Mouse (Mus musculus): ENCODE results near the gene Ephb3.
"Not testable (repeated sequence)": the region's sequence is repeated elsewhere in the genome, so short reads cannot be mapped to it uniquely, and the experiment has no call there.

The Ephb3 gene

DNA sequence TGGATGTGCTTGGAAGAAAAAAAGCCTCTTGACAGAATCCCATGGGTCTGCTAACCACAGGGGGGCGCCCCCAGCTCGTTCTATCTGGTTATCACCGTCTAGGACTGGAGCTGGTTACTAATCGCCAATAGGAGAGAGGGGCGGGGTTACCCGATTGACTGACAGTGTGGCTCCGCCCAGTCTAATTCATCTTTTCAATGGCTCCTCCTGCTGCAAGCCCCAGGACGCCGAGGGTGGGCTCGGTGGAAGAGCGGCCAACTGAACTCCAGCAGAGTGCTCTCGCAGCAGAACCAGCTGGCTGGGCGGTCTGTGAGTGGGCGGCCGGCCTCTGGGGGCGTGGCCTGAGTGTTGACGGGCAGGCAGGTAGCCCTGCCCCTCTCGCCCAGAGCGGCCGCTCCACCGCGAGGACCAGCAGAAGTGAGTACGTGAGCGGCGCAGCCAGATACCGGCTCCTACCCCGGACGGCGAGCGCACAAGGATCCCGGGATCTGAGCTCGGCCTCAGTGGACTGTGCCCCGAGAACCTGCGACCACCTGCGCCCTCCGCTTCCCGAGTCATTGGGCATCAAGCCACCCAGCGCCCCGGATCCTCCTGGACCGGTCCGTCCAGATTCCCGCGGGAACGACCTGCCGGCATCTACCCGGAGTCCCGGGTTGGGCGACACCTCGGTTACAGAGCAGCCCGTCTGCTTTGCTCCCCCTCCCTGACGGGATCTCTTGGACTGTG lies at the start of gene Ephb3:
Gene Ephb3 (plus strand): TSS at position 389 of the 726 bp plus-strand sequence.
- DNase-seq (ENCODE audit: low read depth, low spot score), result peak; percentile 97

DNA sequence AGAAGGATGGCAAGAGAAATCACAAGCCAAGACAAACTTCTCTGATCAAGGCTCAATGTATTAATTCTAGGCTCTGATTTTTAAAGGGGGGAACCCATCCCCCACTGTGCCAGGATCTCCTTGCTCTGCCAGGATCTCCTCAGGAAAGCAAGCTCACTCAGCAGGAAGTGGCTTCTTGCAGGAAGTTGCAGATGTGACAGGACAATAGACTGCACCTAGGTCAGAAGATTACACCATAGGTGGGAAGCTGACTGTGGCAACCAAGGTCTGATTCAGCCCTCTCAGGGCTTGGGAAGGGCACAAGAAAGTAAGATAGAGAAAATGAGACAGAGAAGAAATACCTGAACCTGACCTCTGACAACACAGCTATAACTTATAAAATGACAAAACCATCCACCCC lies 48.3 kb upstream of the Ephb3 start:
- not testable (repeated sequence) for DNase-seq (ENCODE audit: low read depth, low spot score)

DNA sequence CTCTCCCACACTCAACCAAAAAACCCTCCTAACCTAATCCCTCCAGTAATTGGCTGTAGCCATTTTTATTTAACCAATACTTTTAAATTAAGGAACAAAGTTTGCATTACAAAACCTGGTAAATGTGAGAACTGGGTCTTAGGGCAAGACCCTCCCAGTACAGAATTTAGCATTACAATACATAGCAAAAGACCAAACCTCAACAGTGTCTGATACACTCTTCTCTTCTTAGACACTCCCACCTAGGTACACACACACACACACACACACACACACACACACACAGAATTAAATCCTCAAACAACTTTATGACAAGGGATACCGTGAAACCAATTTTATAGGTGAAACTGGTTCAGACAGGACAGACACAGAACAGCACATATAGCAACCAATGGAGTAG lies 45.3 kb upstream of the Ephb3 start:
- DNase-seq (ENCODE audit: low read depth, low spot score), result not testable (repeated sequence)

DNA sequence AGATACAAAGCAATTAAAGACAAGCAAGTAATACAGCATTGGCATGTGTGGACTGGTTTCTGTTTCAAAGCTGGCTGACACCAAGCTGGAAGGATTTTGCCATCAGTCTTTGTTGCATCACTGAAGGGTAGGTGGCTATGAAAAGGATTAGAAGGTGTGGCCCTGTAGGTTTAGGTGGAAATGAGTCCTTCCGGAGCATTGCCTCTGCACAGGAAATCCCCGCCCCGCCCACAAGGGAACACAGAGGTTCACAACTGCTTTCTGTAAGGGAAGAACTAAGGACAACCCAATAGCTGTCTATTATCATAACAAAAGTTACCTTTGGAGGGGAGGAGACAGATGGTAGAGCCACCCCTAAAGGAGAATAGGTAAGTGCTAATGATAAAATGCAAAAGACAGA lies 41.1 kb upstream of the Ephb3 start:
- not testable (repeated sequence) for DNase-seq (ENCODE audit: low read depth, low spot score)

- DNase-seq (ENCODE audit: low read depth, low spot score), result not testable (repeated sequence)
Observed at GRCm38 (mm10) chr16:21165343-21166220, 39.0 kb upstream of the Ephb3 start.

DNA sequence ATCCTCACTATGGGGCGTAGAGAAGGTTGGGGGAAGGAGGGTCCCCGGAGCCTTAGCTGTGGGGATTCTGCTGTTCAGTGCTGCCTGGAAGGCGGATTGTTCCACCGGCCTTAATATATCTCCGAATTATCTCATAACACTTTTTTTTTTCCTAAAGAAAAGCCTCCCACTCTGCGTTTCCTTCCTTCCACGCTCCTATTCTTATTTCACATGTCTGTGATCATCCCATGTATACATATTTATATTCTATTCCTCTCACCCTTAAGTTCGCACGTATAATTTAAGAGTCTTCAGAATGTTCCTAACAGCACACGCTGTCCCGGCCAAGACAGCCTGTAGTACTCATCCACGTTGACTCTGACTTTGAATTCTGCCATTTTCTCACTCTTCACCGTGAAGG lies 35.8 kb upstream of the Ephb3 start:
- DNase-seq (ENCODE audit: low read depth, low spot score), result no peak

DNA sequence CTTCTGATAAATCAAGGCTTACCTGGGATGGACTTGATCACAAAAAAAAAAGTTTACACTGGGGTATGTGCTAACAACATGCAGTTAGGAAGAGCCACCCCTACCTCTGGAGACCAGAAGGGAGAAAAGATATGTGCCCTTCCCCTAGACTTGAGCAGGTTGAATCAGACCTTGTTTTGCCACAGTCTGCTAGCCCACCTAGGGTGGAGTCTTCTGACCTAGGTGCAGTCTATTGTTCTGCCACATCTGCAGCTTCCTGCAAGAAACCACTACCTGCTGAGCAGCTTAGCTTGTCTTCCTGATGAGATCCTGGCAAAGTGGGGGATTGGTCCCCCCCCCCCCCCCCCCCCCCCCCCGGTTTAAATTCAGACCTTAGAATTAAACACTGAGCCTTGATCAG lies 29.3 kb upstream of the Ephb3 start:
- DNase-seq (ENCODE audit: low read depth, low spot score), result no peak

- no peak for DNase-seq (ENCODE audit: low read depth, low spot score)
Observed at GRCm38 (mm10) chr16:21182108-21182507, 22.4 kb upstream of the Ephb3 start.

GRCm38 (mm10) chr16:21184697-21185096 lies 19.9 kb upstream of the Ephb3 start:
- no peak for DNase-seq (ENCODE audit: low read depth, low spot score)

DNA sequence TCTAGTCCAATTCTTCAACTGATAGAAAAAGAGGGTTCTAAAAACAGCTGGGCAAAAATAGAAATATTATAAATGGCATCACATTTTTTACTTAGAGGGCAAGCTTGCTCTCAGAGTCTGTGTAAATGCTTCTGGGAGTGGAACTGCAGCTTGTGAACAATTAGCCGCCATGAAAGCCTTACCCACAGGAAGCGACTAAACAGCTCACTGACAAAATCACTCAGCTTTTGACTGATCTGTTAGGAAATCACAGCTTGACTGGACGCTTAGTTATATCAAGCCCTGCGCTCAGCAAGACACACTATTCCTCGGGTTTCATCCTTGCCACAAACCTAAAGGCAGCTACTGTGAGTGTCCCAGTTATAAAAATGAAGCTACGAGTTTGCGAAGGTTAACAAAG lies 17.0 kb upstream of the Ephb3 start:
- no peak for DNase-seq (ENCODE audit: low read depth, low spot score)

DNA sequence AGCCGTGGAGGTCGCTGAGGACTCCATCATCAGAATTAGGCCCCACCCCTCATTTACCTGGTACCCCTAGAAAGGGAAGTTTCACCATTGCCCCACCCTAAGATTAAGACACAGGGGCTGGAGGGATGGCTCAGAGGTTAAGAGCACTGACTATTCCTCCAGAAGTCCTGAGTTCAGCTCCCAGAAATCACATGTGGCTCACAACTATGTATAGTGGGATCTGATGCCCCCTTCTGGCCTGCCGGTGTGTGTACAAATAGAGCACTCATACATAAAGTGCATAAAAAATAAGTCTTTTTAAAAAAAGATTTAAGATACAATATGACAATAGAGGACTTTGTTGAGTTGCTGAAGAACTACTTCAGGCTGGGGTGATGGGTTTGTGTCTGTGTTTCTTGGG lies 16.2 kb upstream of the Ephb3 start:
- DNase-seq (ENCODE audit: low read depth, low spot score), result no peak

- no peak for DNase-seq (ENCODE audit: low read depth, low spot score)
Observed at GRCm38 (mm10) chr16:21191569-21191968, 13.0 kb upstream of the Ephb3 start.

GRCm38 (mm10) chr16:21192509-21193354 lies 11.8 kb upstream of the Ephb3 start:
- no peak for DNase-seq (ENCODE audit: low read depth, low spot score)

- DNase-seq (ENCODE audit: low read depth, low spot score), result no peak
Observed at GRCm38 (mm10) chr16:21194182-21194581, 10.4 kb upstream of the Ephb3 start.

DNA sequence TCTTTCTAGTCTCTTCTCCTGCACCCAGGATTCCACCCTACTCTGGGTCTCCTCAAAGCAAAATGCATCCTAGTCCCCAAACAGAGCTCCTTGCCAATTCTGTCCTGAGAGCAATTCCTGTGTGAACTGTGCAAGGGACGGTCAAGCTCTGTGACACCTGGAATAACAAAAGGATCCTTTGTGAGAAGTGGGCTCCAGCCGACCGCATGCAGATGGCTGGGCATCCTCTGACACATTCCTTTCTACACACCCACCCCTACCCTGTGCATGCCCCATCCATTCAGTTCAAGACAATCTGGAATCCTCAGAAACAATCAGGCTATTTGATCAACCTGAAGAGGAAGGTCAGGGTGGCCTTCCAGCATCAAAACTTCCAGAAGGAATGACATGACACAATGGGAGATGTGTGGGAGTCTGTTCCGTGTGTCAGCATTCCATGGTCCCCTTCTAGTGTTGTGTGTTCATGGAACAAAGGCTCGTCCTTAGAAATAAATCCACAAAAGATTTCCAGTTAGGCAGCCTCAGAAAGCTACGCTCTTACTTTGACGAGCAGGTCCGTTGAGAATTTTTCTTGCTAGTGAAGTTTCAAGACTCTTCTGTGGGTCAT lies 9.2 kb upstream of the Ephb3 start:
- DNase-seq (ENCODE audit: low read depth, low spot score), result no peak

- no peak for DNase-seq (ENCODE audit: low read depth, low spot score)
Observed at GRCm38 (mm10) chr16:21196576-21196975, 8.0 kb upstream of the Ephb3 start.

- no peak for DNase-seq (ENCODE audit: low read depth, low spot score)
Observed at GRCm38 (mm10) chr16:21197542-21197941, 7.0 kb upstream of the Ephb3 start.

DNA sequence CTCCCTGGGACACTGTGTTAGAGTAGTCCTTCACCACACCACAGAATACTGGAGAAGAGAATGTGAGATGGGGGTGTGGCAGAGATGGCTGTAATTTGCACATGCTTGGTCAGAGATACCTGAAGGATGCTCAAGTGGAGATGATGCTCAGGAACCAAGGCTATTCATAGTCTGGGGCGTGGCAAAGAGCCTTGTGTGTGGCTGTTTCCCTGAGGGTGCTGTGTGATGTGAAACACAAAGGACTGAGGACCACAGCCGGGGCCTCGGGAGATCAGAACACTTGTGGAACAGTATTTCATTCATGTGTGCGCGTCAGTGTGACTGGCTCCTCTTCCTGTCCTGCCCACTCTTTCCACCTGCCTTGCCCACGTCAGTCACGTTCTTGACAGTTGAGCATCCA lies 6.5 kb upstream of the Ephb3 start:
- DNase-seq (ENCODE audit: low read depth, low spot score), result no peak

- DNase-seq (ENCODE audit: low read depth, low spot score), result no peak
Observed at GRCm38 (mm10) chr16:21198529-21198928, 6.0 kb upstream of the Ephb3 start.

DNA sequence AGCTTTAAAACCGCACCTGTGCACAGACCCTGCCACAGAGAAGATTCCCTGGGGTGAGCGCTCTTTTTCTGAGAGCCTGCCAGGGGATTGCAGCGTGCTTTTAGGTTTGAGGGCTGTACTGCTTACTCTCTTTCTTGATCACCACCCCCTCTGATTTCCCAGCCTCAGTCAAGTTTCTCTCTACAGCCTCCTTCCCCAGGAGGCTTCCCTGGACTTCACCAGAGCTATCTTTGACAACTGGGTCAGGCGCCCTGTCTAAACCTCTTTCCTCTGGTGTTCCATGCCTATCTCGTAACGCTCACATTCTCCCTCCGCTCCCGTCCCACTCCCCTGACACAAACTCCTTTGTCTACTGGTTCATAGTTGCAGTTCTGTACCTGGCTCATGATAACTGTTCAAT lies 5.1 kb upstream of the Ephb3 start:
- DNase-seq (ENCODE audit: low read depth, low spot score), result no peak

- no peak for DNase-seq (ENCODE audit: low read depth, low spot score)
Observed at GRCm38 (mm10) chr16:21202731-21203130, 1.8 kb upstream of the Ephb3 start.

All from retina, adult 2 months (tissue).